Mouse (Mus musculus) hindbrain, embryonic 15.5 days (tissue): ENCODE results near the gene Tnr. TPM values are rescaled to one million over a fixed set of nuclear protein-coding genes. Genes with fewer than 3 reads are reported as not detected.

Experiments used
- ATAC-seq: fragments of 200-750 bp; cut with Nextera tagmentation; 2 replicates; pipeline ENCODE4 v1.8.0; 2017; ENCODE audit warnings: low read depth, moderate number of reproducible peaks, moderate TSS enrichment; ENCODE audit not compliant: low FRiP score
- H3K27ac ChIP-seq: fragments of 300-500 bp; sonication (generic); replicated peaks from 2 replicates; pipeline ENCODE4 v1.5.1; 2015; ENCODE audit warnings: mild to moderate bottlenecking, inconsistent platforms
- H3K27me3 ChIP-seq: fragments of 300-500 bp; sonication (generic); 2 replicates; pipeline ENCODE4 v1.6.1; 2015; ENCODE audit warnings: control low read depth, inconsistent platforms
- H3K36me3 ChIP-seq: fragments of 300-500 bp; sonication (generic); 2 replicates; pipeline ENCODE4 v1.6.1; 2015; ENCODE audit warnings: control low read depth, inconsistent platforms
- H3K4me1 ChIP-seq: fragments of 300-500 bp; sonication (generic); replicated peaks from 2 replicates; pipeline ENCODE4 v1.6.1; 2015; ENCODE audit warnings: control low read depth, inconsistent platforms
- H3K4me2 ChIP-seq: fragments of 300-500 bp; sonication (generic); 2 replicates; pipeline ENCODE4 v1.6.1; 2015; ENCODE audit warnings: moderate library complexity, mild to moderate bottlenecking, inconsistent platforms
- H3K4me3 ChIP-seq: fragments of 300-500 bp; sonication (generic); 2 replicates; pipeline ENCODE4 v1.5.1; 2015; ENCODE audit warnings: mild to moderate bottlenecking, inconsistent platforms
- H3K9ac ChIP-seq: fragments of 300-500 bp; sonication (generic); 2 replicates; pipeline ENCODE4 v1.6.1; 2015; ENCODE audit warnings: inconsistent platforms
- H3K9me3 ChIP-seq: fragments of 300-500 bp; sonication (generic); 2 replicates; pipeline ENCODE4 v1.6.1; 2016; ENCODE audit warnings: control low read depth, inconsistent platforms
- WGBS: fragments of 180-500 bp; shearing (Covaris S2); methylation state at CpG from one replicate; pipeline ENCODE4 v1.1.7; 2015; 5-methylcytosine and 5-hydroxymethylcytosine counted together
- polyA plus RNA-seq: library from polyadenylated mRNA; unstranded; fragments of >200 nt; fragmentation: Nextera tagmentation; extraction: Ambion mirVana; gene quantifications from 2 replicates; pipeline ENCODE4 v1.2.1, GENCODE M21; 2015

Gene Tnr
- polyA plus RNA-seq, 1 experiment from 2014 or later = 5.0 TPM

DNA sequence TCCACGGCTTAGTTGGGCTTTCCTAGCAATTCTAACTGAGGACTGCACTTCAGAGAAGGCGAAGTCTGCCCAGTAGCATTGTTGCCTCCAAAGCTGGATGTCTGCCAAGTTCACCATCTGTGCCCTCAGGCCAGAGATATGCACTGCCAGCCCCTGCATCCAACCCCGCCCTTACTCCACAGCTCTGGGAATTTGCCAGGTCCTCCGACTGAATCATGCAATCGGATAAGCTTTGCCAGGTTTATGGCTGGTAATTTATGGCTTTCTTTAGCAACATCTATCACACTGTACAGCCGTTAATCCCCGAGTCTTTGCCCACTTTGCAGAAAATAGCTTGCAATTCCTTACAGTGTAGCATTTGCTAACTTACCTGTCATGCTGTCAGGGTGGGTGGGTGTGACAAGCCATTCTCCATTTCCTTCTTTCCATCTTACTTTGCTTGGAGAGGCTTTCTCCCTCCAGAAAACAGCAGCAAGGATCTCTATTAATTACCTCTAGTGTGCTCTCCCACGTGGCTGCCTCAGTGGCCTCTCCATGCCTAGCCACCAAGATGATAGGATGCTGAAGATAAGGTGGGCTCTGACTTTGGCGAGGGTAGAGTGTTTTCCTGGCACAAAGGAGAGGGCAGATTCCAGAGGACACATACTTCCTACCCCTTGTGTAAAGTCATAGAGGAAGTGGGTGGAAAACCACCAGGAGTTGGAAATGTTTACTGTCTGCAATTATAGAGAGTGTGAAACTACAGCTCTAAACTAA, 163.1 kb downstream of the Tnr start:
- 35% methylated on average over 9 of the region's 9 CpGs for WGBS
- peak; percentile 86 for ATAC-seq
- H3K4me2 ChIP-seq = no peak overlapping the region

DNA sequence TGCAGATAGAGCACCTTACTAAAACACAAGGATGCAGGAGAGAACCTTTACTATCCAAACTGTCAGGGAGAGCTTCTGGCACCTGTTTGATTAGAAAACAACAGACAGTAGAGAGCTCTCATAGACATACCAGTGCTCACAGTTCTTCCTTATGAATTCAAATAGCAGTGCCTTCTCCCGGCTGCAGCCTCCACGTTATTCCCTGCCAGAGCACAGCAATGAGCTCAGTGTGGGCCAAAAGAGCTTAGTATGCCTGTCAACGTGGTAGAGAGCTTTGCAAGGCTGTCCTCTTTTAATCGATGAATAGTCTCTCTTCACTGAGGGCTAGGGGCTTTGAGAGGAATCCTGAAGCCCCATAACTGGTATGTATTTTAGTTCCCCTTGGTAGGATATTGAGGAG, 173.1 kb downstream of the Tnr start:
- Histone ChIP-seq H3K9ac (no peak overlapping the region), H3K4me2 (no peak overlapping the region), H3K4me3 (no peak overlapping the region), H3K36me3 (no peaks in the 10 kb centered on the region), H3K9me3 (no peaks in the 10 kb centered on the region), H3K27ac (no peak overlapping the region), H3K27me3 (no peaks in the 10 kb centered on the region), H3K4me1 (0 out of 2 replicates have a peak, but pooled peaks cover 4% of the 10 kb centered on the region)
- ATAC-seq = no peak
- 50% methylated on average over 4 of the region's 4 CpGs for WGBS

More for the DNA sequence above, 163.1 kb downstream of the Tnr start:
- Histone ChIP-seq H3K9ac (no peak overlapping the region), H3K27me3 (no peaks in the 10 kb centered on the region), H3K27ac (no peak overlapping the region), H3K4me3 (no peak overlapping the region), H3K4me1 (peaks cover 24% of the 10 kb centered on the region), H3K9me3 (no peaks in the 10 kb centered on the region), H3K36me3 (no peaks in the 10 kb centered on the region)

DNA sequence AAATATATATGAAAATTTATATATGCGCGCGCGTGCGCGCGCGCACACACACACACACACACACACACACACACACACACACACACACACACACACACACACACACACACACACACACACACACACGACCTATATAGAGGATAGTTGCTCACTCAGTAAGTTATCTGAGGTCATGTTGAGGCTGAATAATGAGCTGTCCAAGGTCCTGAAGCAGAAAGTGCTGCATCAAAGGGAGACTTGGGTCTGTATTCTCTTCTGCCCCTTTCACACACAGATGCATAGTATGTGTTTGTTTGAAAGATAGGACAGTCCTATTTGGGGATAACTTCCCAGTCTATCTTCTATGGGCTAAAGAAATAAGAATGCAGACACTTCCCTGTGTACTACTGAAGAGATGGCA, 178.5 kb downstream of the Tnr start:
- H3K4me2 ChIP-seq = no peak overlapping the region
- H3K36me3 ChIP-seq = no peaks in the 10 kb centered on the region
- no peaks in the 10 kb centered on the region for H3K4me1 ChIP-seq
- H3K9me3 ChIP-seq = no peaks in the 10 kb centered on the region
- H3K4me3 ChIP-seq = no peak overlapping the region
- no peaks in the 10 kb centered on the region for H3K27me3 ChIP-seq
- WGBS = 68% methylated on average over 7 of the region's 9 CpGs
- no peak overlapping the region for H3K27ac ChIP-seq
- H3K9ac ChIP-seq = no peak overlapping the region
- no peak for ATAC-seq

DNA sequence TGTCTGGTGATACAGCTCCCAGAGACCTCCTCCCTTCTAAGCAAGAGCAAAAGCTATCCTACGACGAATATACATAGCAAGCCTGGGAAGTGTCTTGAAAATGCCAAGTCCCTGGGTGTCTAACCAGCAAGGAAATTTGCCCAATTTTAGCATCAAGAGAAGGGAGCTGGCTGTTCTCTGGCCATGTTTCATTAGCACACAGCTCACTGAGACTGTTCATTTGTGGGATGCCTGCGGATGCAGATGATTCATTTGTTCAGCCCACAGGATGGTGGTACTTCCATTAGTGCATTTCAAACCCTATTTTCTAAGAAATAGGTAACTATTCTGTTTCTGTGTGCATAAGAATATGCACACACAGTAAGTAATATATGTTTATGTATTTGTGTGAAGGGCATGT, 181.4 kb downstream of the Tnr start:
- H3K4me3 ChIP-seq = no peak overlapping the region
- H3K36me3 ChIP-seq = no peaks in the 10 kb centered on the region
- H3K9me3 ChIP-seq = no peaks in the 10 kb centered on the region
- no peak overlapping the region for H3K4me2 ChIP-seq
- 81% methylated on average over 3 of the region's 3 CpGs for WGBS
- no peak overlapping the region for H3K27ac ChIP-seq
- H3K4me1 ChIP-seq = no peaks in the 10 kb centered on the region
- H3K9ac ChIP-seq = no peak overlapping the region
- no peak for ATAC-seq
- no peaks in the 10 kb centered on the region for H3K27me3 ChIP-seq

DNA sequence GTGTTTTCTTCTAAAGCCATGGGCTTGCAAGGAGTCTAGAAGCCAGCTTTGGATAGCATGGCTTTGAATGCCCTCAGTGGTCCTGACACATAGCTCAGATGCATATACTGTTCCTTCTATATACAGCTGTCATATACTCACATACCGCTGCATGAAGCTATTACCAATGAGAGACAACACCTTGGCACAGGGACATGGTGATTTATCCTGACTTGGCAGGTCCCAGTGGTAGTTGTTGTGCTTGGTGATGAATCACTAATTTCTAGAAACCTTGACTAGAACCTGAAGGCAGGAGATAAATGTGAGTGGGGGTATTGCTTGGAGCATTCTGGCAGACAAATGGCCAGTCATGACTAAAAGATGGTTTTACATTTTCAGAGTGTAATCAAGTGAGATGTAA, 192.7 kb downstream of the Tnr start:
- 85% methylated on average over 1 of the region's 1 CpGs for WGBS
- Histone ChIP-seq H3K27ac (no peak overlapping the region), H3K4me3 (no peak overlapping the region), H3K27me3 (no peaks in the 10 kb centered on the region), H3K4me1 (no peaks in the 10 kb centered on the region), H3K4me2 (no peak overlapping the region), H3K9me3 (no peaks in the 10 kb centered on the region), H3K36me3 (no peaks in the 10 kb centered on the region), H3K9ac (no peak overlapping the region)
- no peak for ATAC-seq

DNA sequence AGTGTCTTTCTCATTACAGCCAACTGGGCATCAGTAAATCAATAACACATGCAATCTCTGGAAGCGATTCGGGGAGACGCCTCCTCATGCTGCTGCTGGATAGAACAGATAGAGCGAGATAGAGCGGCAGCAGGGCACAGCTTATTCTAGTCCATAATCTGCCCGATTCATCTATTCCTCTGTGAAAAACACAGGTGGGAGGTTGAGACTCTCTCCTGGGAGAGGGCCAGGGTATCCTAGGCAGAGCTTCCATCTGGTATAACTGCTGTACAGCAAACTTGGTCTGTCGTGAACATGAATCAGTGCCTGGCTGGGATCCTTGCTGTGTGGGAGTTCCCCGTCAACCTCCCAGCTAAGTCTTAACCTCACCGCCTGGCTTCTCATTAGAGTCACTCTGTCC, 193.4 kb downstream of the Tnr start:
- Histone ChIP-seq H3K4me3 (no peak overlapping the region), H3K9ac (no peak overlapping the region), H3K27ac (no peak overlapping the region), H3K36me3 (no peaks in the 10 kb centered on the region), H3K4me2 (no peak overlapping the region), H3K9me3 (no peaks in the 10 kb centered on the region), H3K4me1 (no peaks in the 10 kb centered on the region), H3K27me3 (no peaks in the 10 kb centered on the region)
- no peak for ATAC-seq
- 69% methylated on average over 9 of the region's 9 CpGs for WGBS

DNA sequence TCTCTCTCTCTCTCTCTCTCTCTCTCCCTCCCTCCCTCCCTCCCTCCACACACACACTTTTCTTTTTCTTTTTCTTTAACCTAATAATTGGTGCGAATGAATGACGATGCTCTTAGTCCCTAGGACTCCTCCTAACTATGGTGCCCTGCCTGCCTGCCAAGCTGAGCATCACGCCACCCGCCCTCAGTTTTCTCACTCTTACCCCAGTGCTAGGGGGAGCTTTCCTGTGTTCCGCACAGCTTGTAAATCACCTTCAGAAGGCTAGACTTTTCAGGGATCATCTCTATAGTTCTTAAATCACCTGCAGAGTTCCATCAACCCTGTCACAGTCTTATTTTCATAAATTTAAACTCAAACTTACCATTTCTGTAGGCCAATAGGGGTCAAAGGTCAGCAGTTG, 200.2 kb downstream of the Tnr start:
- ATAC-seq = no peak
- WGBS = 89% methylated on average over 5 of the region's 5 CpGs
- H3K9ac ChIP-seq = no peak overlapping the region

DNA sequence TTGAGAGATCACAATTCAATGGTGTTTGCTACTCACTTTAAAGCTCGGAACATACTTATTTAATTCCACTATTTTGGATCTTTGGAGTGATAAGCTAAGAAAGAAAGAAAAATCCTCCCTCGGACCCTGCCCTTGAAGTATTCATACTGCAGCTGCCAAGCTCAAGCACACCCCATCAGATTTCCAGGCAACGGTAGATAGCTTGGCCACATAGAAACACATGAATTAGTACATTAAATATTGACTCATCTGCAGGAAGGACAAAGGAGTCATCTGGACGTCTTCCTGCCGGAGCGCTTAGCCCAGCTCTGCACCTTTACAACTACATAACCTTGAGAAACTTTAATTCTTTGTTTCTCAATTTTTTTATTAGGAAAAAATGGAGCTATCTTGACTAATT, 205.7 kb downstream of the Tnr start:
- no peaks in the 10 kb centered on the region for H3K4me1 ChIP-seq
- H3K4me3 ChIP-seq = no peak overlapping the region
- H3K27me3 ChIP-seq = no peaks in the 10 kb centered on the region
- H3K4me2 ChIP-seq = no peak overlapping the region
- WGBS = 87% methylated on average over 6 of the region's 6 CpGs
- ATAC-seq = no peak
- no peak overlapping the region for H3K27ac ChIP-seq
- no peak overlapping the region for H3K9ac ChIP-seq
- no peaks in the 10 kb centered on the region for H3K9me3 ChIP-seq
- no peaks in the 10 kb centered on the region for H3K36me3 ChIP-seq

More for the DNA sequence above, 200.2 kb downstream of the Tnr start:
- no peak overlapping the region for H3K4me2 ChIP-seq
- no peaks in the 10 kb centered on the region for H3K27me3 ChIP-seq
- H3K36me3 ChIP-seq = no peaks in the 10 kb centered on the region
- H3K4me3 ChIP-seq = no peak overlapping the region
- H3K4me1 ChIP-seq = no peaks in the 10 kb centered on the region
- H3K27ac ChIP-seq = no peak overlapping the region
- no peaks in the 10 kb centered on the region for H3K9me3 ChIP-seq

DNA sequence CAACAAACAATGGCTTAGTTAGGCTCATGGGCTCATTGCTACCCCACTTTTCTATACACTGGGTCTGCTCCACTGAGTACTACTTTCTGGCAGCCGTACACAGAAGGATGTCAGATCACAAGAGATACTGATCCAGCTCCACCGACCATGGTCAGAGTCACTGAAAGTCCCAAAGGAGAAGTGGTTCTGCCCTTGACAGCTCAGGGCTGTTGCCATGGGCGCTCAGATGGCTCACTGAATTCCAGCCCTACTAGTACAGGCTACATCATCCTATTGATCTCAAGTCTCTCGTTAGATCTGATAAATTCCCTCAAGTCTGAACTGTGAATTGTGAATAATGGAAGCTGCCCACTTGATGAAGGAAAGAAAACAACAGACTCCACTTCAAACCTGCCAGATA, 207.3 kb downstream of the Tnr start:
- Histone ChIP-seq H3K27ac (no peak overlapping the region), H3K4me1 (no peaks in the 10 kb centered on the region), H3K36me3 (no peaks in the 10 kb centered on the region), H3K9me3 (no peaks in the 10 kb centered on the region), H3K27me3 (no peaks in the 10 kb centered on the region), H3K9ac (no peak overlapping the region), H3K4me3 (no peak overlapping the region), H3K4me2 (no peak overlapping the region)
- WGBS = 56% methylated on average over 4 of the region's 4 CpGs
- no peak for ATAC-seq

DNA sequence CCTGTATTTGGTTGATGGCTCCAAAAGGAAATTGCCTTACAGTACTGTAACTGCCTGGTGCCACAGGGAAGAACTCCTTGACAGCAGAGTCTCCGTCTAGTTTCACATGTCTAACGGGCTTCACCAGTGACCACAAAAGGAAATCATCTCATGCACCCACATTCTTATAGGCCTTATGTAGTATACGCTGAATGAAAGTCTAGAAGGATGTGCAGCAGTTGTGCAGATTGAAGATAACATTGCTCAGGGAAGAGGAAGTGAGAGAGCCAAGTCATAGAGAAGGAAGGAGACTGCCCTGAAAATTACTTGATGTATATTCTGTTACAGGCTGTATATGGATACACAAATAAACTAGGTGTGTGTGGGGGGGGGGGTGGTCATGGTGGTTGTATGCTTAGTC, 211.5 kb downstream of the Tnr start:
- Histone ChIP-seq H3K4me2 (no peak overlapping the region), H3K4me3 (no peak overlapping the region), H3K27ac (no peak overlapping the region), H3K9ac (no peak overlapping the region), H3K9me3 (no peaks in the 10 kb centered on the region), H3K27me3 (no peaks in the 10 kb centered on the region), H3K4me1 (0 out of 2 replicates have a peak, but pooled peaks cover 3% of the 10 kb centered on the region), H3K36me3 (no peaks in the 10 kb centered on the region)
- 89% methylated on average over 3 of the region's 3 CpGs for WGBS
- no peak for ATAC-seq

DNA sequence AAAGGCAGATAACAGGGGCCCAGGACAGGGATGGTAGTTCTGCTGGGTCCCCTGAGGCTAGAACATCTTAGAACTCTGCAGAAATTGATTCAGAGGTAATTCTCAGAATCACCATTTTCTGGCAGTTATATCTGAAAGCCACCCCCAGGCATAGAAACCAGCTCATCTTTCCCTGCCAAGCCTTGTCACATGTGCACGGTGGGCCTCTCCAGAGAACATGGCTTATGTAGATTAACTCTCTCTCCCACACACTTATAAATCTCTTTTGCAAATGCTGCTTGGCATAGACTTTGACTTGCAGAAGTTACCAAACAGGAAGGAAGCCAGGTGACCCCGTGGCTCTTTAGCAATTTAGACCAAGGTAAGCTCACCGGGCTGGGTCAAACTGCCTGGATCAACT, 215.9 kb downstream of the Tnr start:
- Histone ChIP-seq H3K27me3 (no peaks in the 10 kb centered on the region), H3K36me3 (no peaks in the 10 kb centered on the region), H3K4me3 (no peak overlapping the region), H3K4me1 (peaks cover 13% of the 10 kb centered on the region), H3K4me2 (no peak overlapping the region), H3K27ac (no peak overlapping the region), H3K9ac (no peak overlapping the region), H3K9me3 (no peaks in the 10 kb centered on the region)
- ATAC-seq = no peak
- WGBS = 66% methylated on average over 3 of the region's 3 CpGs

DNA sequence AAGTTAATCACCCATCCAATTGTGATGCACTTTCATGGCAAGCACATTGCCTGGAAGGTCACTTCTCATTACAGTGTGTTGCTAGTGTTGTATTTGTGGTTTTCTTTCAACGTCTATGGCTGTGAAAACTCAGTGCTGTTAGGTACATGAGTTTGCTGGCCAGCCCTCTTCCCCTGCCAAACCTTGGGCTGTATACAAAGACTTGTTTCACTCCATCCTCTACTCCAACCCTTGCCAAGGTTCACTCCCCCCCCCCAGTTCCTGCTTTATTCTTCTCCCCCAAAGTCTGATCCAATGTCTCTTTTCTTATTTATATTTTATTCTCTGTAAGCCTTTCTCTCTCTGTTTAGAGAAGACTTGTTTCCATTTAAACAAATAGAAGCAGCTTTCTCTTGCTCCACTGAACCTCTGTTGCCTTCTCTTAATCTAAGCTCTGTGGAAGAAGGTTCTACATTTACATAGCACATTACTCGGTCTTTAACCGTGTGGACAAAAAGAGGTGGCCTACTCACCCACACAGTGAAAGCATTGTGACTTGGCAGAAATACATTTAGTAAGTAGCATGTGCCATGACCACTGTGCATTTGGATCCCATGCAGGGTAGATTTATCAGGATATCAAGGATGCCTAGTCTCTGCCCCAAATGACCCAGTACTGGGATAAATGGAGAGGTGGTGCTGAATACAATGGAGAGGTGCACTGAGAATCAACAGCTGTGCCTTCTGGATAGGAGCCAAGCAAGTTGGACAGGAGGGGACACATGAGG, 217.9 kb downstream of the Tnr start:
- Histone ChIP-seq H3K4me3 (no peak overlapping the region), H3K9ac (no peak overlapping the region), H3K4me1 (peaks cover 13% of the 10 kb centered on the region), H3K36me3 (no peaks in the 10 kb centered on the region), H3K27ac (no peak overlapping the region), H3K9me3 (no peaks in the 10 kb centered on the region), H3K27me3 (no peaks in the 10 kb centered on the region), H3K4me2 (no peak overlapping the region)
- peak; percentile 77 for ATAC-seq
- WGBS = 54% methylated on average over 3 of the region's 3 CpGs

DNA sequence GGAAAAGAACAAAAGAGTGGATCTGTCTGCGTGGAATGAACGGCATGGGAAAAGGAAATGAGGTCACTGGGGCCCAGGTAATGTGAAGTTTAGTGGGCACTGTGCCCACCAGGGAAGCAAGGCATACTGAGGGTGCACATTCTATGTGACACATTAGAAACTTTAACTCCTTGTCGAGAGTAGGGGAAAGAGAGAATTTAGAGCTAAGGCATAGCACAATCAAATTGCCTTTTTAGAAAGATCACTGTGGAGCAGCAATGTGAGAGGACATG, 218.4 kb downstream of the Tnr start:
- Histone ChIP-seq H3K27me3 (no peaks in the 10 kb centered on the region), H3K4me1 (peaks cover 13% of the 10 kb centered on the region), H3K4me3 (no peak overlapping the region), H3K4me2 (no peak overlapping the region), H3K36me3 (no peaks in the 10 kb centered on the region), H3K9ac (no peak overlapping the region), H3K9me3 (no peaks in the 10 kb centered on the region), H3K27ac (no peak overlapping the region)
- no peak for ATAC-seq
- 55% methylated on average over 3 of the region's 3 CpGs for WGBS
